Mouse (Mus musculus) inflammation-experienced regulatory T-cells, adult 6 months (primary cell): ENCODE data around the gene Nup37. TPM values are rescaled to one million over a fixed set of nuclear protein-coding genes. Genes with fewer than 3 reads are reported as not detected.

Experiments
- polyA plus RNA-seq, 3 experiments: library from polyadenylated mRNA; unstranded; fragments of 100-300 nt; shearing (Covaris generic); gene quantifications; one replicate each; pipeline ENCODE4 v1.2.1; 2017

The Nup37 gene
- polyA plus RNA-seq, 3 experiments from 2014 or later, result 34.8 to 67.8 (median 41.4) TPM

Other genes with a start within 250 kb of the Nup37 start
- gene Pmch, start 55.9 kb upstream of the Nup37 start, polyA plus RNA-seq, result under 1 TPM in 1 of 3 experiments, not detected in 2; 0.55 TPM
- 10 to 100 TPM in 1 of 3 experiments, 1 to 10 TPM in 2; 1.2 to 20.6 (median 1.6) TPM for gene Parpbp, start 51 bp upstream of the Nup37 start, polyA plus RNA-seq
- gene Washc3, start 54.1 kb downstream of the Nup37 start, polyA plus RNA-seq, result 100 to 1,000 TPM; 103 to 112 (median 104) TPM
- gene Dram1, start 232.1 kb downstream of the Nup37 start, polyA plus RNA-seq, result 1 to 10 TPM; 1.3 to 1.8 (median 1.7) TPM
- gene Gnptab, start 232.1 kb downstream of the Nup37 start, polyA plus RNA-seq, result 1 to 10 TPM; 6.5 to 9.1 (median 6.8) TPM